Mouse (Mus musculus) neural tube, embryonic 10.5 days (tissue): ENCODE data around the gene Fat1.
A peak's percentile ranks its signal among the peaks of the same experiment; 100 is the strongest.

ENCODE experiments used
- DNase-seq: peaks from one replicate; pipeline ENCODE4 v3.0.0-alpha.2; 2017; ENCODE audit warnings: low spot score; ENCODE audit errors: extremely low spot score

Gene Fat1

DNA sequence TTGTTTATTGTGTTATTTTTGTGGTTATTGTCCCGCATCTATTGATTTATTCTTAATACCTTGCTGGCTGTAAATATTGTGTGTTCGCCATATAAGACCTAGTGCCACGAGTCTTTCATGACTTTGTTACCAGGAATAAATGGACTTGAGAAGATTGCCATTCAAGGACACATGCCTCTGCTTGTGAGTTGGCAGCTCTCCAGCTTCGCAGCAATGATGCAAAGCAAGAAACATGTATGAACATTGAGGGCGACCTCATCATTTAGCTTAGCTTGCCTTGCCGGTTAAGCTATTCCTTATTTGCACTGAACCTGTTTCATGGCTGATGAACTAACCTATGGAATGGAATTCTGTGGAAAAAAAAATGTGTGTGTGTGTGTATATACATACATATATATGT, 26.2 kb downstream of the Fat1 start:
- no peak for DNase-seq

DNA sequence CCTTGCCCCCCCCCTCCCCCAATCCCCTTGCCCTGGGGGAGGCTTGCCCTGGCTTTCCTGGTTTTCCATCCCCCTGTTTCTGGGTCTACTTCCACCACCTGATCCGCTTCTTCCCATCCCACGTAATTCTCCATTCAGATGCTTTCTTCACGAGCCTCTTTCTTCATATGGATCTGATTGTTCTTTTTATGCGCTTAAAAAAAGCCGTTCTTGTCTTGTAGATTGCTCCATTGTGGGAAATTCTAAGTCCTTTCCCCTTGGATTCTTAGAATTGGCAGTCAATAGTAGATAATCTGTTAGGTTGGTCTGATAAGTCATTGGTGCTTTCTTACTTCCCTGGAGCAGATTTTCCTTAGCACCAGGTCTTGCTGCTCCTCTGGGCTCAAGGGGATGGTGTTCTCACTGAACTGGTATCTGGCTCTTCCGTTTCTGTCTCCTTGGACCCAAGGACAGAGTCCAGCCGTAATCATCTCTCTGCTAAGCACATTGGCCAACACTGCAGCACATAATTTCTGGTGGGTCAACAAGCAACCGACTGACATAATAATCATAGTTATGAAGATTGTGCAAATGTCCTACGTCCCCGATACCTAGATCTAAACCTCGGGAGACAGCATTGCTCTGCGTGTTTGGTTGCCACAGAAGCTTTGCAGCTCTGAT, 27.5 kb downstream of the Fat1 start:
- DNase-seq, result no peak

- no peak for DNase-seq
Measured at GRCm38 (mm10) chr8:44967521-44968039, 32.3 kb downstream of the Fat1 start.

DNA sequence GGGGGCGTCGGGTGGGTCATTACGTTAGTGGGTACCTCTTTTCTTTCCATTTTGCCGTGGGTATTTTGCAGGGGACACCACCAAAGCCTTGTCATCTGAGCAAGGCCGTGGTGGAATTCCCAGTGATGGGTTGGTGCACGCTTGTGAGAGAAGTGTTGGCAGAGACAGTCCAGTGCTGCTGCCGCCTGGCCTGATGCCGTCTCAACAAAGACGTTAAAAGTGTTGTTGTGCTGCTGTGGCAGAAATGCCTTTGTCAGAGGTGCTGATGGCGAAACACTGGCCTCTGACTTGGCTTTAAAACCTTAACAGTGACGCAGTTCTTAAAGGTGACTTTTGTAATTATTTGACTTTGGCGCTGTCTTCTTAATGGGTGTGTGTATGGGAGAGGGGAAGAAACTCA, 34.8 kb downstream of the Fat1 start:
- no peak for DNase-seq

DNA sequence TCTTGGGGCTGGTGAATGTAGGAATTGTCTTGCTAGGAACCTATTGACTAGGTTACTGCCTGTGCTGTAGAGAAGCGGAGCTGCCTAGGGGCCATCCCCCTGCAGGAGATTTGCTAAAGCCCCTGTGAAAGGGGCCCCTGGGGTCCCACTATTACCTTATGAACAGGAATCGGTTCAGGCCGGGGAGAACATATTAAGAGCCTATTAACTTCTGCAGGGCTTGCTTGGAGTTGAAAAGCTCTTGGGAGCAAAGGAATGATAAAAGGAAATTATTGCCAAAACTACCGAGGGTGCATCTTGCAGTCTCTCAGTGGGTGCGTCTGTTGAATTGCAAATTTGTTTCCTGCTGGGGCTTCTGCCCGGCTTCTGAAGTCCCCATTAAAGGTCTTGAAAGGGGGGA, 36.1 kb downstream of the Fat1 start:
- no peak for DNase-seq

GRCm38 (mm10) chr8:44971964-44972363, 36.7 kb downstream of the Fat1 start:
- DNase-seq, result no peak

- no peak for DNase-seq
Measured at GRCm38 (mm10) chr8:44975113-44975512, 39.9 kb downstream of the Fat1 start.

DNA sequence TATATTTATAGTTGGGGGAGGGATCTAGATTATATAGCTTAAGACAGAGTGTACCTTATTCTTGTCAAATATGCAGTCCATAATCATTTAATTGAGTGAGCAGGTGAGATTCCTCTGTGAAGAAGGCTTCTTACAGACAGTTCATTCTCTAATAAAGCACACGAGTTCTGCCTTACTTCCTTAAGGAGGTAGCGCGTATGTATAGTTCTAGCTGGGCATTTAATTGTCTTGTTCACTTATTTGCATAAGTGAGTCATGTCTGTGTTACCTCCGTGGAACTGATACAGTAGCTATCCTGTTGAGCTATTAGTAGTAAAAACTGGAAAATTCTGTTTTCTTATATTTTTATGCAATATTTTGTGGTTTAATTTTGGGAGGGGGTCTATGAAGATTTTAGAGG, 40.4 kb downstream of the Fat1 start:
- no peak for DNase-seq

DNA sequence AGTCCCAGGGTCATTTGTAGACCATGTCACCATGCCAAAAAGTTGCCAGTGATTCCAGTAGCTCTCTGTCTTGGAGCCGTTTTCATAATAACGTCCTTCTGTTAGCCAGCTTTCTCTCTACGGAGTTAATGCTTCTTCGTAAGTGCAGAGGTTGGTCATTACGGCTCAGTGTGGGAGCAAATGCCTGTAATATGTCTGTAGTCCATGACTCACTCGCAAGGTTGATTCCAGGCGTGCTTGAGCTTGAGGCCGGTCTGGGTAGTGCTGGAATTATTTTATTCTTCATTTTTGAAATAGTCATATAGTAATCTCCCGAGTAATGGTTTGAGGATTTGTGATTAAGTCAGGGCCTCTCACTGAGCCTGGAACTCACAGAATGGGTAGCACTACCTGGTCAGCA, 43.4 kb downstream of the Fat1 start:
- DNase-seq, result no peak

GRCm38 (mm10) chr8:44979245-44979644, 44.0 kb downstream of the Fat1 start:
- no peak for DNase-seq

DNA sequence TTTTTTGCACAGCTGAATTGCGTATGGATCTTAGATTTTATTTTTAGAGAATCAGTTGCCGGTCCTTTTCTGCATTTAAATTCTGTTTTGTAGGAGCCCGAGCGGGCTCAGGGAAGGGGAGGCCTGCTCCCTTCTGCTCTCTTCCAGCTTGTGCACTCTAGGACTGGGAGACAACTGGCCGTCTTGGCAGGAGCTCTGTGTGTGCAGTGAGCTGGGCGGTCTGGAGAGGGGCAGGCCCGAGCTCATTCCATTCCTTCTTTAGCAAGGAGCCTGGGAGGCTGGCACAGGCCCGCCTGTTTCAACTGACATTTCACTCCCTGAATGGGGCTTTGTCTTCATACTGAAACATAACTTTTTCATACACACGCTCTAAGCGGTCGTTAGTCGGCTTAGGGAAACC, 44.8 kb downstream of the Fat1 start:
- DNase-seq, result no peak

- no peak for DNase-seq
Measured at GRCm38 (mm10) chr8:44985326-44986288, 50.4 kb downstream of the Fat1 start.

DNA sequence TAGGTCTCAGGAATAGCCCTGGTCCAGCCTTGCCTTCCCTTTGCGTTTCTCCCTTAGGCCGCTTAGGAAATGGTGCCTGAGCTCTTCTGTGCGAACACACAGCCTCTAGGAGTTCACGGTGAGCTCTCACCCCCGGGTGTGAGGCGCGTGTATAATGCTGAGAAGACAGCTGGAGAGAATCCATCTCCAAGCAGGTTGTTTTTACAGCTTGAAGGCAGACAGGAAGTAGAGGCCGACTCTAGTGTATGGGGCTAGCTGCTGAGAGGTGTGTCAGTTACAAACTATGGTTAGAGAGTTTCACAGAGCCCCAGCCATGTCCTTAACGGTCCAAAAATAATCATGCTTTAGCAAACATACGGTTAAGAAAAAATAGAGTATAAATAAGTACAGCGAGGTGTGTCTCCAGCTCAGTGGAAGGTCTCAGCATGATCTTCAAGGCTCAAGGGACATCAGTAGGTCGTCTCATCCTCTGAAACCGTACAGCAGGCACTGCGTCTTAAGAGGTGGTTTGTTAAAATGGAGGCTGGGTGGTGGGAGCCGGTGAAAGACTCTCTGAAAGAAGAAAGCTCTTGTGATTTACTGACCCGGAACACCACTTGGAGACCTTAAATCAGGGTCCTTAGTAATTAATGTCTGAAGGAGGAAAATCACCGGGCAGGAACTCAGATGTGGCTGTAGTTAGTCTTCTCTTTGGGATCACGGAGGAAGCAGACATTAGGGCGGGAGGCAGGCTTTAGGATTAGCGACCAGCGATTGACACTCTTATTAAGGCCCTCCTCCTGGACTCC, 56.6 kb downstream of the Fat1 start:
- peak; percentile 32 for DNase-seq

DNA sequence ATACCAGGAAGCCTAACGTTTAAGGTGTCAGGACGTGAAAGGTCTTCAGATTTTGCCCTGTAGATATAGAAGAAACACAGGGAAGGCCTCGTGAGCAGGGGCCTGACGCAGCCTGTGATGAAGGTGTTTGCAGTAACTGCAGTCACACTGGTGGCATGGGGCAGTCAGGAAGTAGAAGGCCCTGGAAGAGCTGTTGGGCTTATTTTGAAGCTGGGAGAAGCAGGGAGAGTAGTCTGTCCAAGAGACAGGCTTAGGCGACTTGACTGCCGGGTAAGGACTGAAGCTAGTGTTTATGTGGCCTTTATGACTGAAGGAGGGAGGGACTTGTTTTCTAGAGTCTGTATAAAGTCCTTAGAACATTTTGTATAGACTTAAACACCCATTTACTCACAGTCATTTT, 57.4 kb downstream of the Fat1 start:
- no peak for DNase-seq

- DNase-seq, result no peak
Measured at GRCm38 (mm10) chr8:44993376-44993775, 58.1 kb downstream of the Fat1 start.

DNA sequence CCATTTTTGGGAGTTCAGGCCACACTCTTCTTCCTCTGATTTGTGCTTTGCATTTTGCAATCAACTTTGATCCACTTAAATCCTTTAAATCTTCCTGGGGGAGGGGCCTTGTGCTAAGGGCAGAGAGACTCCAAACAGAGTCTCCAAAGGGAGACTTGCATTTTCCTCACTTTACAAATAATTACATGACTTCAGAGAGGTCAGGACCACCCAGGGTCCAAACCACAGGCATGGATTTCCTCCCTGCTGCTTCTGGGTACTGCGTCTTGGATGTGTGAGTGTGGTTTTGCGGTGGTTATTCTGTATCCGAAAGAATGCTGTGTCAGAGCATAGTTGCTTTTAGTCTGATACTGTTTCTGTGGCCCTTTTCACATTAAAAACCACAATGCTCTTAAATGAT, 61.2 kb downstream of the Fat1 start:
- no peak for DNase-seq

DNA sequence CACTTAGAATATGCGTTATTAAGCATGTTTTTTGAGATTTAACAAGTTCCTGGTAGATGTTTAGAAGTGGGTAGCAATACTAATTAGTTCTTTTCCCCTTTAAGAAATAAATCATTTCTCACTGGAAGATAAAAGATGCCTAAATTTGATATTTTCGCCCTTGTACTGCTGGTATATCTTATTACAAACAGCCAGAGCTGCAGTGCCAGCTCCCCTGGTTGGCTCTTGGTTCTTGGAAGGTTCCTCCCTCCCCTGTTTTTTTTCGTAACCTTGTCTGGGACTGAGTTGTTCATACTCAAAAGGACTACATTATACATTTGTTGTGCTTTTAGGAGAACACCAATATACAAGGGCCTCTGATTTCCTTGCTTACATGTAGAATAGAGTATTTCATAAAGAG, 62.1 kb downstream of the Fat1 start:
- DNase-seq, result no peak

- DNase-seq, result no peak
Measured at GRCm38 (mm10) chr8:44997829-44998228, 62.6 kb downstream of the Fat1 start.

DNA sequence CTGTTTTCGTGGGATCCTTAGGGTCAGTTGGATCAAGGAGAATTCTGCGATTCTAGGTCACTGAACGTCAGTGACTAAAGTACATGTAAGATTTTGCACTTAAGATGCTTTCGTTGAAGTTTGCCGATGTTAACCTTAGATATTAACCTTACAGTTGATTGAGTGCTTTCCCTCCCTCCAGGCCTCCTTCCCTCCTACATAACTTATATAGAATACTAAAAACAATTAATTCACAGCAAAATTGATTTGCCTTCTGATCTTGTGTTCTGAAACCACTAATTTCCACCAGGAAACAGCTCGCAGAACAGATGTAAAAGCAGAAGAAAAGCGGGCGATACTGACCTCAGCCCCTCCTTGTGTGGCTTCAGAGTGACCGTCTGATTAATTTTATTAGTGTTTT, 63.0 kb downstream of the Fat1 start:
- no peak for DNase-seq

GRCm38 (mm10) chr8:44998681-44999277, 63.5 kb downstream of the Fat1 start:
- peak; percentile 21 for DNase-seq

DNA sequence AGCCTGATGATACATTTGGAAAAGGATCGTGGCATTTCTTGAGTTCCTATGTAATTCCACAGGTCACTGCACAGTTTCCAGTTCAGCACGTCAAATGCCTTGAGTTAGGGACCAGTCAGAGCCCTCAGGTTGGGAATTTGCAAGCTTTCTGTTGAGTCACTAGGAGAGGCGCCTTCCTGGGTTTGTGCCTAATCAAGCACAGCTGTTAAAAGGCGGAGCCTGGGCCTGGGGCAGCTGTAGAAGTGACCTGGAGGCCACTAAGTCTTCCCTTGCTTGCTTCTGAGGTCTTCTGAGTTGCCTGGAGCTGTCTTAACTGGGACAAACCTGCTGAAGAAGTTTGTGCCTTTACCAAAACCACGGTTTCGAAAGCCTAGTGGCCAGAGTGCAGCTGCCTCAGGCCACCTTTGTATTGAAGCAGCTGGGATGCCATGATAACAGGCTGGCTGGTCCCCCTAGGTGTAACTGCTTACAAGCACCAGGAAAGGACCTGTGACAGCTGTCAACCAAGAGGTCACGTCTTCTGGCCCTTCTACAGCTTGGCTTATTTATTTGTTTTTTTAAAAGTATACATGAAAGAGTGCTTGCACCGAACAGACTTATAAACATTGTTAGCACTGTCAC, 66.4 kb downstream of the Fat1 start:
- peak; percentile 50 for DNase-seq
